Mouse (Mus musculus) MEL (cell line): Measurements from ENCODE around the gene Gm12355. TPM values are rescaled to one million over a fixed set of nuclear protein-coding genes. Genes with fewer than 3 reads are reported as not detected.
A peak's percentile ranks its signal among the peaks of the same experiment; 100 is the strongest.
"Not testable (repeated sequence)": the region's sequence is repeated elsewhere in the genome, so short reads cannot be mapped to it uniquely, and the experiment has no call there.

Experiments used
- DNase-seq: peaks from one replicate; pipeline ENCODE4 v3.0.0; 2011; ENCODE audit warnings: low read depth, low spot score
- H3K27ac ChIP-seq: 2 replicates; pipeline ENCODE4 v1.5.1; 2012; ENCODE audit warnings: low read depth, mild to moderate bottlenecking, control low read depth, low read length, moderate library complexity; ENCODE audit not compliant: control insufficient read depth
- H3K27me3 ChIP-seq, 2 experiments: fragments of 150-350 bp in 1 of 2; sonication (generic) in 1 of 2; 2 replicates each; pipeline ENCODE4 v1.6.1; 2012; ENCODE audit warnings: low read length in 2 of 2, mild to moderate bottlenecking in 2 of 2, improper control_type of control experiment in 1 of 2, moderate library complexity in 1 of 2; ENCODE audit not compliant: insufficient read depth in 2 of 2, control insufficient read depth in 1 of 2
- H3K36me3 ChIP-seq, 2 experiments: 2 replicates each; pipeline ENCODE4 v1.6.1; 2012 to 2014; ENCODE audit warnings: low read length in 2 of 2, improper control_type of control experiment in 1 of 2, inconsistent platforms in 1 of 2, mild to moderate bottlenecking in 1 of 2; ENCODE audit not compliant: insufficient read depth in 2 of 2, control insufficient read depth in 1 of 2
- H3K4me1 ChIP-seq, 2 experiments: fragments of 150-350 bp in 1 of 2; sonication (generic) in 1 of 2; 2 replicates each; pipeline ENCODE4 v1.6.1; 2012; ENCODE audit warnings: low read length in 2 of 2, improper control_type of control experiment in 1 of 2, mild to moderate bottlenecking in 1 of 2; ENCODE audit not compliant: insufficient read depth in 2 of 2, control insufficient read depth in 1 of 2
- H3K4me3 ChIP-seq, 2 experiments: fragments of 150-350 bp in 1 of 2; sonication (generic) in 1 of 2; 2 replicates each; pipeline ENCODE4 v1.5.1; 2012; ENCODE audit warnings: low read depth in 2 of 2, low read length in 2 of 2, mild to moderate bottlenecking in 2 of 2, moderate library complexity in 2 of 2, control low read depth in 1 of 2, improper control_type of control experiment in 1 of 2; ENCODE audit not compliant: control insufficient read depth in 1 of 2, insufficient read depth in 1 of 2
- H3K79me2 ChIP-seq: 2 replicates; pipeline ENCODE4 v1.6.1; 2012; ENCODE audit warnings: mild to moderate bottlenecking, low read length, moderate library complexity; ENCODE audit not compliant: control insufficient read depth, poor library complexity, insufficient read depth
- H3K9ac ChIP-seq: 2 replicates; pipeline ENCODE4 v1.6.1; 2012; ENCODE audit warnings: low read depth, mild to moderate bottlenecking, control low read depth, low read length, moderate library complexity; ENCODE audit not compliant: control insufficient read depth, poor library complexity, severe bottlenecking
- H3K9me3 ChIP-seq: fragments of 150-350 bp; sonication (generic); replicated peaks from 2 replicates; pipeline ENCODE4 v1.6.1; 2012; ENCODE audit warnings: mild to moderate bottlenecking, low read length, improper control_type of control experiment, moderate library complexity; ENCODE audit not compliant: insufficient read depth
- BHLHE40 ChIP-seq: IDR thresholded peaks from 2 replicates; pipeline ENCODE4 v1.6.1; 2012; ENCODE audit warnings: low read depth, mild to moderate bottlenecking, inconsistent platforms, low read length, improper control_type of control experiment, borderline replicate concordance
- CTCF ChIP-seq, 3 experiments: IDR thresholded peaks in 2 of 3; conservative IDR thresholded peaks in 1 of 3; 2 replicates each; pipeline ENCODE4 v1.5.1; 2011 to 2012; ENCODE audit warnings: low read length in 3 of 3, low read depth in 2 of 3, mild to moderate bottlenecking in 2 of 3, improper control_type of control experiment in 1 of 3, inconsistent platforms in 1 of 3, mixed read lengths in 1 of 3, moderate library complexity in 1 of 3; ENCODE audit not compliant: control insufficient read depth in 1 of 3, insufficient read depth in 1 of 3, poor library complexity in 1 of 3, severe bottlenecking in 1 of 3
- ELF1 ChIP-seq: IDR thresholded peaks from 2 replicates; pipeline ENCODE4 v1.6.1; 2014; ENCODE audit warnings: low read depth, mild to moderate bottlenecking, inconsistent platforms, low read length, improper control_type of control experiment, moderate library complexity
- ETS1 ChIP-seq: IDR thresholded peaks from 2 replicates; pipeline ENCODE4 v1.6.1; 2012; ENCODE audit warnings: low read depth, mild to moderate bottlenecking, inconsistent platforms, low read length, improper control_type of control experiment, moderate library complexity
- HCFC1 ChIP-seq: IDR thresholded peaks from 2 replicates; pipeline ENCODE4 v1.6.1; 2012; ENCODE audit warnings: low read depth, mild to moderate bottlenecking, inconsistent platforms, low read length, improper control_type of control experiment, moderate library complexity
- MAFK ChIP-seq: IDR thresholded peaks from 2 replicates; pipeline ENCODE4 v1.6.1; 2011; ENCODE audit warnings: low read depth, mild to moderate bottlenecking, low read length, improper control_type of control experiment, borderline replicate concordance
- MAX ChIP-seq: IDR thresholded peaks from 2 replicates; pipeline ENCODE4 v1.6.1; 2011; ENCODE audit warnings: low read length, improper control_type of control experiment
- MEF2A ChIP-seq: IDR thresholded peaks from 2 replicates; pipeline ENCODE4 v1.6.1; 2014; ENCODE audit warnings: low read depth, mild to moderate bottlenecking, inconsistent platforms, low read length, improper control_type of control experiment; ENCODE audit not compliant: poor library complexity, insufficient replicate concordance, severe bottlenecking; ENCODE audit errors: extremely low read depth
- MXI1 ChIP-seq: IDR thresholded peaks from 2 replicates; pipeline ENCODE4 v1.6.1; 2011; ENCODE audit warnings: mild to moderate bottlenecking, low read depth, low read length, improper control_type of control experiment
- NRF1 ChIP-seq: IDR thresholded peaks from 2 replicates; pipeline ENCODE4 v1.6.1; 2014; ENCODE audit warnings: low read depth, mild to moderate bottlenecking, inconsistent platforms, low read length, improper control_type of control experiment, moderate library complexity; ENCODE audit not compliant: poor library complexity, insufficient read depth, severe bottlenecking
- RAD21 ChIP-seq: IDR thresholded peaks from 2 replicates; pipeline ENCODE4 v1.6.1; 2011; ENCODE audit warnings: mild to moderate bottlenecking, low read depth, low read length, improper control_type of control experiment
- RCOR1 ChIP-seq: IDR thresholded peaks from 2 replicates; pipeline ENCODE4 v1.6.1; 2012; ENCODE audit warnings: low read depth, mild to moderate bottlenecking, inconsistent platforms, low read length, improper control_type of control experiment
- SIN3A ChIP-seq: IDR thresholded peaks from 2 replicates; pipeline ENCODE4 v1.6.1; 2012; ENCODE audit warnings: low read length, improper control_type of control experiment, inconsistent platforms
- SMC3 ChIP-seq: IDR thresholded peaks from 2 replicates; pipeline ENCODE4 v1.6.1; 2011; ENCODE audit warnings: low read depth, low read length, improper control_type of control experiment
- TBP ChIP-seq: IDR thresholded peaks from 2 replicates; pipeline ENCODE4 v1.8.0; 2011; ENCODE audit warnings: low read depth, low read length, improper control_type of control experiment
- TCF12 ChIP-seq: IDR thresholded peaks from 2 replicates; pipeline ENCODE4 v1.6.1; 2014; ENCODE audit warnings: low read depth, mild to moderate bottlenecking, inconsistent platforms, low read length, improper control_type of control experiment, moderate library complexity
- ZC3H11A ChIP-seq: IDR thresholded peaks from 2 replicates; pipeline ENCODE4 v1.6.1; 2012; ENCODE audit warnings: low read depth, mild to moderate bottlenecking, inconsistent platforms, low read length, improper control_type of control experiment
- polyA plus RNA-seq, 2 experiments: library from polyadenylated mRNA; stranded (reverse) in 1 of 2; unstranded in 1 of 2; fragments of >175 nt in 1 of 2; fragments of >200 nt in 1 of 2; gene quantifications; 2 replicates each; pipeline versions ENCODE4 v1.2.1 to v1.2.4; 2012; ENCODE audit warnings: low replicate concordance in 2 of 2, low read depth in 1 of 2; ENCODE audit not compliant: insufficient read length in 2 of 2, insufficient read depth in 1 of 2, missing spikeins in 1 of 2
- total RNA-seq: library from RNA; depleted of rRNA; stranded (reverse); fragments of 300-350 nt; gene quantifications from 2 replicates; pipeline ENCODE4 v1.2.3, GENCODE M21; 2012

Gm12355 gene
- total and polyA plus RNA-seq, 3 experiments, result 0.58 to 3.4 TPM; not detected in 1

DNA sequence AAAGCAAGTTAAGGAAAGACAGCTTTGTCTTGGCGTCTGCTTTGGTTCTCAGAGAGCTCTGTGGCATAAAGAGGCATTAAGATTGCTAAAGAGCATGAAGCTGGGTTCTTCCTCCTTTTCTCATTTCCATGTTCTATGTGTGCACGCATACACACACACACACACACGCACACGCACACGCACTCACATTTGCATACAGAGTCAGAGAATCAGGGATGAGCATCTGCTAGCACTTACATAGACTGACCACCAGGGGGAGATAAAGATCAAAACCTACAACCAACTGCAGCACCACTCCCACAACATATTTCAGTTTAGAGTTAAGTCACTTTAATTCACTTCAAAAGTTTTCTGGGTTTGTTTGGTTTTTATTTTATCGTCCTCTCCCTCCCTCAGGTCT, 35.1 kb upstream of the Gm12355 start:
- Histone ChIP-seq H3K27ac (no peak overlapping the region), H3K9ac (no peak overlapping the region), H3K79me2 (no peaks in the 10 kb centered on the region), H3K4me1 (peaks cover 0 to 12% of the 10 kb centered on the region in 2 experiments; a peak in 2 of 4 replicates), H3K9me3 (no peaks in the 10 kb centered on the region), H3K36me3 (0 out of 4 replicates have a peak, but pooled peaks cover 0 to 2% of the 10 kb centered on the region in 2 experiments), H3K27me3 (peaks cover 0 to 8% of the 10 kb centered on the region in 2 experiments; a peak in 3 of 4 replicates), H3K4me3 (no peak overlapping the region)
- DNase-seq, result peak; percentile 89
- TF ChIP-seq CTCF (IDR thresholded peaks at IDR 0.05 in 2 of 3, conservative IDR thresholded peaks at IDR 0.05 in 1 of 3; ENCODE audit: control insufficient read depth in 1 of 3, insufficient read depth in 1 of 3, low read depth in 2 of 3, low read length in 3 of 3, poor library complexity in 1 of 3, severe bottlenecking in 1 of 3), result peak; percentile 49 to 85 (median 83)
- TF ChIP-seq RAD21, result peak; percentile 67
- no peak for TF ChIP-seq MXI1
- TF ChIP-seq ETS1, result 0 out of 2 replicates have a peak, but pooled peaks have one; percentile 40
- TF ChIP-seq RCOR1, result 0 out of 2 replicates have a peak, but pooled peaks have one; percentile 5
- TF ChIP-seq TBP, result peak; percentile 43; the same call in 1 of the 2 replicates
- no peak for TF ChIP-seq MAFK
- 0 out of 2 replicates have a peak, but pooled peaks have one; percentile 13 for TF ChIP-seq NRF1
- TF ChIP-seq MEF2A, result no peak
- TF ChIP-seq ZC3H11A, result peak; percentile 75
- TF ChIP-seq MAX, result 0 out of 2 replicates have a peak, but pooled peaks have one; percentile 22
- TF ChIP-seq SMC3, result peak; percentile 88

DNA sequence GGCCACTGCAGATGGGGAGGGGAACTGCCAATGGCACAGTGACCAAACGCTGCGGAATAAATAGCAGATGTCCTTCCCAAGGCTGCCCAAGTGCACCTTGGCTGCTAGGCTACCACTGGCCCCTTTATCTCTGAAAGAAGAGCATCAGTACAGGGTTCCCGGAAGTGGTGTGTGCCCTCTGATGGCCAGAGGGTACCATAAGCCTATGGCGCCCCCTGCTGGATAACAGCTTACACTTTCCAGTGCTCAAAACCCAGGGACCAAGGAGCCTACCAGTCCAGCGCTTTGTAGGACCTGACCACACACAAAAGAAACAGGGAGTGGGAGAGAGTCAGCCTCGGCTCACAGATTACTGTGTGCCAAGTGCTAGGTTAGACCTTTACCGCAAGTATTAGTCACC, 29.6 kb upstream of the Gm12355 start:
- TF ChIP-seq HCFC1, result peak; percentile 53; the same call in 1 of the 2 replicates
- TF ChIP-seq SMC3, result peak; percentile 82
- TF ChIP-seq ELF1, result peak; percentile 95
- peak; percentile 47; the same call in 1 of the 2 replicates for TF ChIP-seq SIN3A
- TF ChIP-seq CTCF (IDR thresholded peaks at IDR 0.05 in 2 of 3, conservative IDR thresholded peaks at IDR 0.05 in 1 of 3; ENCODE audit: control insufficient read depth in 1 of 3, insufficient read depth in 1 of 3, low read depth in 2 of 3, low read length in 3 of 3, poor library complexity in 1 of 3, severe bottlenecking in 1 of 3), result peak; percentile 64 to 88 (median 87)
- TF ChIP-seq RCOR1, result peak; percentile 40; the same call in 1 of the 2 replicates
- 0 out of 2 replicates have a peak, but pooled peaks have one; percentile 17 for TF ChIP-seq TCF12
- TF ChIP-seq ZC3H11A, result peak; percentile 80
- 0 out of 2 replicates have a peak, but pooled peaks have one; percentile 36 for TF ChIP-seq BHLHE40
- TF ChIP-seq RAD21, result peak; percentile 85
- H3K4me3 ChIP-seq, H3K36me3 ChIP-seq, H3K9me3 ChIP-seq, H3K9ac ChIP-seq, H3K79me2 ChIP-seq, H3K4me1 ChIP-seq, H3K27ac ChIP-seq: not testable (repeated sequence)
- peaks cover 3 to 19% of the 10 kb centered on the region in 2 experiments for H3K27me3 ChIP-seq
- DNase-seq, result peak; percentile 77
